In the genomic region with DNA sequence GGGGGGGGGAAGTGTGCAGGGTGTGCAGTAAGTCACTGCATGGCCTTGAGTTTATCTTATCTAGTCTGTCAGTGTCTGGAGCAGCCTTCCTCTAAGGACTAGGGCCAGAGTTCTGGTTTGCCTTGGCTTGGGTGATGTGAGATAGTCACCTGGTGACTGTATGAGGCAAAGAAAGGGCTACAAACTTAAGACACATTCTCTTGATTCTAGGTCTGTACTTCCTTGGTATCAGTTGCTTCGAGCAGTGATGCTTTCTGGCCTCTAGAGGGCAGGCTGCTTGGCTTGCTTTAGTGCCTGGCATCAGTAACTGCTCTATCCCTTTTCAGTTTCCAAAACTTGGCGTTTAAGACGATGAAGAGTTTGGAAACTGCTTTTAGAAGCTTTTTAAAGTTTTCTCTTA, we compare ENCODE assay signal across 9 mouse cellular contexts. TPM values are rescaled to one million over a fixed set of nuclear protein-coding genes. Genes with fewer than 3 reads are reported as not detected.
DNase-seq lines count a peak whose midpoint lies in the region; ATAC-seq and TF ChIP-seq lines count a peak whose summit lies in the region.
"Had no signal": no experiment of that assay in that cellular context is flagged by ENCODE, and none has a peak within 500 bp of the region (broad histone marks: within the 10 kb centered on the region; RNA-seq: fewer than 3 reads in every experiment).

No protein-coding gene starts in this region.

- no peaks in the 10 kb centered on the region for H3K27me3 ChIP-seq in kidney, embryonic 14.5 days (ENCODE audit: control insufficient read depth, insufficient read depth, low read length)
- no peaks in the 10 kb centered on the region for H3K27me3 ChIP-seq in E14TG2a.4 (ENCODE audit: insufficient read depth, low read length)
- no peaks in the 10 kb centered on the region for H3K27me3 ChIP-seq in midbrain, postnatal 0 days (ENCODE audit: insufficient read depth, low read length)
- H3K27me3 ChIP-seq: lung, embryonic 15.5 days had no signal

- DNase-seq in kidney, adult 11 months = peak; percentile 29
- peak; percentile 64 to 67 for DNase-seq in B cell, adult 2 months
- peak; percentile 42 to 55 for DNase-seq in cerebellum, postnatal 36 days
- peak; percentile 50 to 57 for DNase-seq in kidney, postnatal 25 days
- peak; percentile 78 for DNase-seq in midbrain, postnatal 0 days (ENCODE audit: low spot score)
- DNase-seq in urinary bladder, postnatal 4 days (ENCODE audit: low spot score in 2 of 2) = no peak

- peak; percentile 83 for TF ChIP-seq CTCF in E14TG2a.4 (conservative IDR thresholded peaks at IDR 0.05; ENCODE audit: low read length)
- peak; percentile 92 for TF ChIP-seq CTCF in midbrain, postnatal 0 days (IDR thresholded peaks at IDR 0.05)

- no peak overlapping the region for H3K4me2 ChIP-seq in kidney, embryonic 14.5 days (replicated peaks; ENCODE audit: low read depth, low read length)
- H3K4me2 ChIP-seq in midbrain, postnatal 0 days (ENCODE audit: low read depth, low read length, poor library complexity, severe bottlenecking) = no peak overlapping the region
- H3K4me2 ChIP-seq: lung, embryonic 15.5 days had no signal

- H3K27ac ChIP-seq in kidney, embryonic 14.5 days (ENCODE audit: low read depth, low read length) = no peak overlapping the region
- H3K27ac ChIP-seq in midbrain, postnatal 0 days (ENCODE audit: low read depth, low read length) = no peak overlapping the region
- H3K27ac ChIP-seq: lung, embryonic 15.5 days had no signal

- no peak for ATAC-seq in kidney, embryonic 14.5 days (ENCODE audit: low FRiP score, low TSS enrichment)
- 0 out of 2 replicates have a peak, but pooled peaks have one; percentile 55 for ATAC-seq in midbrain, postnatal 0 days (ENCODE audit: low FRiP score)

- no peak overlapping the region for H3K9ac ChIP-seq in kidney, embryonic 14.5 days (ENCODE audit: low read depth, low read length)
- no peak overlapping the region for H3K9ac ChIP-seq in midbrain, postnatal 0 days (replicated peaks; ENCODE audit: low read length, poor library complexity, severe bottlenecking)
- H3K9ac ChIP-seq: lung, embryonic 15.5 days had no signal

- H3K4me3 ChIP-seq in kidney, embryonic 14.5 days (ENCODE audit: low read length) = no peak overlapping the region
- no peak overlapping the region for H3K4me3 ChIP-seq in E14TG2a.4 (replicated peaks; ENCODE audit: low read length)
- no peak overlapping the region for H3K4me3 ChIP-seq in midbrain, postnatal 0 days (ENCODE audit: low read depth, low read length)
- H3K4me3 ChIP-seq: lung, embryonic 15.5 days had no signal

- H3K4me1 ChIP-seq in kidney, embryonic 14.5 days (ENCODE audit: control insufficient read depth, insufficient read depth, low read length) = peaks cover 18% of the 10 kb centered on the region; the same call in 1 of the 2 replicates
- H3K4me1 ChIP-seq in E14TG2a.4 (replicated peaks; ENCODE audit: low read depth, low read length) = peaks cover 78% of the 10 kb centered on the region
- peaks cover 14% of the 10 kb centered on the region; the same call in 1 of the 2 replicates for H3K4me1 ChIP-seq in midbrain, postnatal 0 days (ENCODE audit: insufficient read depth, low read length)

- peaks cover 31% of the 10 kb centered on the region; the same call in 1 of the 2 replicates for H3K36me3 ChIP-seq in kidney, embryonic 14.5 days (ENCODE audit: control insufficient read depth, insufficient read depth, low read length)
- H3K36me3 ChIP-seq in E14TG2a.4 (ENCODE audit: insufficient read depth, low read length) = peaks cover 80% of the 10 kb centered on the region
- H3K36me3 ChIP-seq in midbrain, postnatal 0 days (ENCODE audit: insufficient read depth, low read length) = no peaks in the 10 kb centered on the region

- H3K9me3 ChIP-seq in kidney, embryonic 14.5 days (ENCODE audit: control insufficient read depth, low read length) = 0 out of 2 replicates have a peak, but pooled peaks cover 7% of the 10 kb centered on the region
- H3K9me3 ChIP-seq in E14TG2a.4 (ENCODE audit: low read length) = peaks cover 9% of the 10 kb centered on the region
- no peaks in the 10 kb centered on the region for H3K9me3 ChIP-seq in midbrain, postnatal 0 days (ENCODE audit: low read length)
- H3K9me3 ChIP-seq: lung, embryonic 15.5 days had no signal

- WGBS in kidney, embryonic 14.5 days = 67% methylated on average over 3 of the region's 3 CpGs
- WGBS in midbrain, postnatal 0 days = 48% methylated on average over 3 of the region's 3 CpGs

RNA-seq across cellular contexts. Expression of gene Map4k4, which starts 10.7 kb away (rescaled TPM):
- 40.1 and 48.2 TPM in 2 replicates for polyA plus RNA-seq in kidney, embryonic 14.5 days (2014; fragmentation: Nextera tagmentation; extraction: Ambion mirVana)
- total RNA-seq in midbrain, postnatal 0 days (2014; rRNA removed) = 185 and 191 TPM in 2 replicates
- polyA plus RNA-seq in midbrain, postnatal 0 days (2015; fragmentation: Nextera tagmentation; extraction: Ambion mirVana) = 16.0 and 30.6 TPM in 2 replicates

Comparison
In these comparisons a context has a peak if more than half of its experiments do, and no peak if none do; other contexts are left out.
1. DNase-seq: peak in kidney, adult 11 months (single experiment), B cell, adult 2 months (2 of 2), cerebellum, postnatal 36 days (2 of 2), kidney, postnatal 25 days (2 of 2) and midbrain, postnatal 0 days (single experiment); none in urinary bladder, postnatal 4 days (0 of 2).